Mouse (Mus musculus) layer of hippocampus, postnatal 14 days (tissue): ENCODE results near the gene Pbx4. TPM values are rescaled to one million over a fixed set of nuclear protein-coding genes. Genes with fewer than 3 reads are reported as not detected.

Source experiments
- DNase-seq, 2 experiments: peaks; one replicate each; pipeline ENCODE4 v3.0.0; 2021 to 2022; ENCODE audit warnings: low spot score in 2 of 2, mixed read lengths in 1 of 2
- total RNA-seq, 2 experiments: library from RNA; stranded (reverse); gene quantifications; 2 replicates each; pipeline ENCODE4 v1.2.3; 2021

Pbx4 gene
- total RNA-seq, 2 experiments from 2014 or later = 17.1 to 19.7 TPM

DNA sequence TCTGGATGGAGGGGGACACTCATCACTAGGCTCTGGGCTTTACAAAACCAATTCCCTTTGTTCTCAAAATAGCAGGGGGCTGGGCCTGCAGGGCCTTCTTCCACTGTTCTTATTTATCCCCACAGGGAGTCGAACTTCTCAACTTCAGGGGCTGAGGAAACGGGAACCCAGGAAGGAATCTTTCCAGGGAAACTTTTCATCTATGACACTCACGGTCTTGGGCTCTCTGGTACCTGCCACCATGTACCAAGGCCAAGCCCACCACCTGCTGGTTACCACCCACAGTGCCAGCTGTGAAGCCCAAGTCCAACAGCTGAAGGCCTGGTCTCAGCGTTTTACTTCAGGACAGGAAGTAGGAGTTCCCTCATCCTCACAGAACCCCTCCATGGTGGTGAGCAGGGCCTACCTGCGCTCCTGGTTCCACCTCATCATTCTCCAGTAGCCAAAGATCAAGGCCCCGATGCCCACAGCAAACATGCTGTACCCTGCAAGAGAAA, 62.6 kb downstream of the Pbx4 start:
- DNase-seq = no peak

- no peak for DNase-seq
These were observed 63.6 kb downstream of the Pbx4 start for GRCm38 (mm10) chr8:69895772-69896451.

GRCm38 (mm10) chr8:69897857-69898256, 65.6 kb downstream of the Pbx4 start:
- no peak for DNase-seq

DNA sequence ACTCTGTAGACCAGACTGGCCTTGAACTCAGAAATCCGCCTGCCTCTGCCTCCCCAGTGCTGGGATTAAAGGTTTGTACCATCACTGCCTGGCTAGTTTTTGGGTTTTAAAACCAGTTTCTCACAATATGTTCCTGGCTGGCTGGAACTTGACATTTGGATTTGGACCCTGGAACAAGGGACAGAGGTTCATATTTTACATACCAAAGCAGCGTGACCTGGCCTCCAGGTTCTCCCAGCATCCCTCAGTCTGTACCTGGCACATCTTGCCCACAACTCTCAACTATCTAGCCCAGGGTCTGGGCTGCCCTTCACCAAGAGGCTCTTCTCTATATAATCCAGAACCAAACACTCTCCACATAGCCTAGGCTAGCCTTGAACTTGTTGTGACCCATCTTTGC, 67.6 kb downstream of the Pbx4 start:
- no peak for DNase-seq

- DNase-seq = no peak
These were observed 68.7 kb downstream of the Pbx4 start for GRCm38 (mm10) chr8:69900895-69901451.

- peak; percentile 98 for DNase-seq
These were observed 69.3 kb downstream of the Pbx4 start for GRCm38 (mm10) chr8:69901484-69902162.

- DNase-seq = peak in 1 of 2 experiments; percentile 49
These were observed 70.1 kb downstream of the Pbx4 start, which contains the start of the genes Tssk6, Ndufa13 and Yjefn3 for GRCm38 (mm10) chr8:69902163-69903062. Gene Tssk6, plus strand, starts transcription at chr8:69902184. Gene Ndufa13, minus strand, starts transcription at chr8:69902558. Gene Yjefn3, minus strand, starts transcription at chr8:69902712.

DNA sequence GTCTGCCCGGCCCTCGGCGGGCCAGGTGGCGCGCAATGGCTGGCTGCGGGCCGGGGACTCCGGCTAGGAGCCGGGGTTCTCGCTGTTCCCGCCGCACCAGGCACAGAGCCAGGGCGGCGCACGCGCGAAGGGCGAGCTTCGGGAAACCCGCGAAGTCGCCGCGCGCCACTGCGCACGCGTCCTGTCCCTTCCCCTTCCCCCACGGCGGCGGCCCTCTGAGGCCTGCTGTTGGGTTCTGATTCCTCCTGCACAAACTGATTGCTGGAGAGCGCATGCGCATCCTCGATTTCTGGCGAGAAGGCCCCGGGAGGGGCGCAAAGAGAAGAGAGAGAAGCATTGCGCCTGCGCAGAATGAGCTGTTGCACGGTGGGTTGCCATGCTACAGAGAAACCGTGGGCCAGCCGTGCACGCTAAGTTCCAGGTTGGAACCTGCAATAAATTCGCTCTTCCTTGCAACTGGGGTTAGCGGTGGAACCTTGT, 70.8 kb downstream of the Pbx4 start:
- DNase-seq = peak; percentile 99 to 100

DNA sequence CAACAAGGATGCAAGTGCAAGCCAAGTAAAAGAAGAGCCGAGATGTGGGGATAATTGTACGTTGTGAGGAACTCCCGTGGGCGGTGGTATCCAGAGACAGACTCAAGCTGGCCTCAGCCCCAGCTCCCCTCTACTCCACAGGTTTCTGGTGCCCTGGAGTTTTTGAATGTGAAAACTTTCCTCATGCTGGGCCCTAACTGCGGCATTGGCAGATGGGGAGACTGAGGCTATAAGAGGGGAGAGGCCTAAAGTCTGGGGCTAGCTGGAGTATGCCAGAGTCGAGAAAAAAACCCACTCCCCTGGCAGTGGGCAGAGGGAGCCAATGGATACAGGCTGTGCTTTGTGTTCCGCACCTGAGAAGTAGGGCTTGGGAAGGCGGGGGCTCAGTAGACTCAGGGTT, 71.8 kb downstream of the Pbx4 start:
- no peak for DNase-seq

- no peak for DNase-seq
These were observed 74.0 kb downstream of the Pbx4 start for GRCm38 (mm10) chr8:69906260-69906659.

- DNase-seq = no peak
These were observed 74.8 kb downstream of the Pbx4 start for GRCm38 (mm10) chr8:69907106-69907505.

DNA sequence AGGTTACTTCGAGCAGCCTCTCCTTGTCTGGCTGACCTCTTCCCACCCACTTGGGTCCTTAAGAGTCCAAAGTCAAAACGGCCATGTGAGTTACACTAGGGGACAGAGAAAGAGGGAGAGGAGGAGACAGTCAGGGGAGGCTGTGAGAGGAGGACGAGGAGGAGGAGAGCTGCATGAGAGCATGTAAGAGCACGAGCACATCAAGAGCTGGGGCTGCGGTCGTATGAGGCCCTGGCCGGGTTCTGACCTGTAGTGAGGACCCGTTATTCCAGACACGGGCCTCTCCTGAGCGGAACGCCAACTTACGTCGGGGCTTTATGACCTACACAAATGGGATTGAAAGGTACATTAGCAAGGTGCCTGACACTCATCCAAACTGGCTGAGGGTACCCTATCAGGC, 79.6 kb downstream of the Pbx4 start:
- no peak for DNase-seq

GRCm38 (mm10) chr8:69912478-69913074, 80.3 kb downstream of the Pbx4 start:
- DNase-seq = no peak

DNA sequence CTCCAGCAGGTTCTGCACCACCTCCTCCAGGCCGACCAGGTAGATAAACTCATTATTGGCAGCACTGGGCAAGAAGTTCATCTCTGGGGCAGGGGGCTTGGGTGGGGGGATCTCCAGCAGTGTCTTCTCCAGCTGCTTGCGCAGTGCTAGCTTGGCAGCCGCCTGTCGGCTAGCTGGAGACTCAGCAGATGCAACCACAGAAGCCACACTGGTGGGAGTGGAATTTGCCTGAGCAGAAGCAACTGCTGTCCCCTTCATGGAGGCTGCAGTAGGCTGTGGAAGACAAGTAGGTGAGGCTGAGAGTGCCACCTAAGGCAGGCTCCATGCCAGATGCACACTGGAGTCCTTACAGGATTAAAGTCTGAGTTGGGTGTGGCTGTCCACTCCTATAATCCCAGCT, 82.2 kb downstream of the Pbx4 start:
- no peak for DNase-seq

GRCm38 (mm10) chr8:69915748-69916147, 83.5 kb downstream of the Pbx4 start:
- DNase-seq = peak in 1 of 2 experiments; percentile 45

- no peak for DNase-seq
These were observed 86.2 kb downstream of the Pbx4 start for GRCm38 (mm10) chr8:69918506-69918905.

DNA sequence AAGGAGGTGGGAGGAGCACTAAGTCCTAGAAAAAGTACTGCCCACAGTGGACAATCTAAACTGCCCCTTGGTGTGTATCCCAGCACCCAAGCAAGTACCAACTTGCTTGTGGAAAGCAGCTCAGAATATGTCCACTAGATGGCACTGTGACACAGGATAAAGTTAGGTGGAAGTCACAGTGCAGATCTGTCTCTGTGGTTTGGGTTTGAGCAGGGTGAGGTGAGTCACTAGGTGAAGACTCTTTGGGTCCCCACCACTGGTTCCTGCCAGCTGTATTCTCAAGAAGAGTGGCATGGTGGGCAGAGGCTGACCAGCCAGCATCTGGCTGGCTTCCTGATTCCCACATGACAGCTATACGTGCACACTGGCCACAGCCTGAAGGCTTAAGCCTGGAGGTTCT, 86.7 kb downstream of the Pbx4 start:
- peak; percentile 71 to 87 for DNase-seq

- DNase-seq = peak in 1 of 2 experiments; percentile 35
These were observed 87.8 kb downstream of the Pbx4 start for GRCm38 (mm10) chr8:69919876-69920662.

- DNase-seq = no peak
These were observed 88.8 kb downstream of the Pbx4 start for GRCm38 (mm10) chr8:69921141-69921540.
